Mouse (Mus musculus) liver, embryonic 16.5 days (tissue): ENCODE data around the gene S1pr5. TPM values are rescaled to one million over a fixed set of nuclear protein-coding genes. Genes with fewer than 3 reads are reported as not detected.
"Not testable (repeated sequence)": the region's sequence is repeated elsewhere in the genome, so short reads cannot be mapped to it uniquely, and the experiment has no call there.

Experiments
- ATAC-seq: fragments of 200-750 bp; cut with Nextera tagmentation; 2 replicates; pipeline ENCODE4 v1.8.0; 2017; ENCODE audit warnings: low read depth, mild to moderate bottlenecking, moderate number of reproducible peaks, moderate library complexity
- H3K27ac ChIP-seq: fragments of 300-500 bp; sonication (generic); 2 replicates; pipeline ENCODE4 v1.5.1; 2014; ENCODE audit warnings: mild to moderate bottlenecking, low read length
- H3K27me3 ChIP-seq: fragments of 300-500 bp; sonication (generic); 2 replicates; pipeline ENCODE4 v1.6.1; 2014; ENCODE audit warnings: low read depth, low read length, mixed read lengths; ENCODE audit not compliant: control insufficient read depth, insufficient read depth
- H3K36me3 ChIP-seq: fragments of 300-500 bp; sonication (generic); 2 replicates; pipeline ENCODE4 v1.6.1; 2014; ENCODE audit warnings: mild to moderate bottlenecking; ENCODE audit not compliant: control insufficient read depth, insufficient read depth
- H3K4me1 ChIP-seq: fragments of 300-500 bp; sonication (generic); 2 replicates; pipeline ENCODE4 v1.6.1; 2014; ENCODE audit warnings: low read depth, low read length, mixed read lengths; ENCODE audit not compliant: control insufficient read depth
- H3K4me2 ChIP-seq: fragments of 300-500 bp; sonication (generic); 2 replicates; pipeline ENCODE4 v1.6.1; 2014; ENCODE audit warnings: low read depth, low read length, mixed read lengths
- H3K4me3 ChIP-seq: fragments of 300-500 bp; sonication (generic); 2 replicates; pipeline ENCODE4 v1.5.1; 2014; ENCODE audit warnings: low read depth, mild to moderate bottlenecking, low read length
- H3K9ac ChIP-seq: fragments of 300-500 bp; sonication (generic); 2 replicates; pipeline ENCODE4 v1.6.1; 2014; ENCODE audit warnings: low read depth, low read length
- H3K9me3 ChIP-seq: fragments of 300-500 bp; sonication (generic); replicated peaks from 2 replicates; pipeline ENCODE4 v1.6.1; 2016; ENCODE audit warnings: low read length; ENCODE audit not compliant: control insufficient read depth
- WGBS: fragments of 180-500 bp; shearing (Covaris S2); extraction: QIAGEN DNeasy Blood & Tissue Kit; methylation state at CpG from one replicate; pipeline ENCODE4 v1.1.7; 2014; ENCODE audit not compliant: insufficient replicate concordance; 5-methylcytosine and 5-hydroxymethylcytosine counted together
- polyA plus RNA-seq: library from polyadenylated mRNA; unstranded; fragments of >200 nt; fragmentation: Nextera tagmentation; extraction: Ambion mirVana; gene quantifications from 2 replicates; pipeline ENCODE4 v1.2.1, GENCODE M21; 2015

The S1pr5 gene
- polyA plus RNA-seq, 1 experiment from 2014 or later = 0.13 TPM

- no peaks in the 10 kb centered on the region for H3K27me3 ChIP-seq
- no peak overlapping the region for H3K4me3 ChIP-seq
- no peak overlapping the region for H3K4me2 ChIP-seq
- no peak overlapping the region for H3K9ac ChIP-seq
- WGBS = 55% methylated on average over 6 of the region's 6 CpGs
- H3K36me3 ChIP-seq = no peaks in the 10 kb centered on the region
- H3K4me1 ChIP-seq = peaks cover 29% of the 10 kb centered on the region
- no peak overlapping the region for H3K27ac ChIP-seq
- ATAC-seq = no peak
- H3K9me3 ChIP-seq = no peaks in the 10 kb centered on the region
Measured at GRCm38 (mm10) chr9:21260491-21261040, 12.3 kb upstream of the S1pr5 start.

GRCm38 (mm10) chr9:21256349-21256748 is 8.1 kb upstream of the S1pr5 start:
- not testable (repeated sequence) for H3K27ac ChIP-seq, H3K4me1 ChIP-seq, H3K36me3 ChIP-seq, H3K4me2 ChIP-seq, H3K4me3 ChIP-seq, H3K27me3 ChIP-seq, H3K9ac ChIP-seq, ATAC-seq, H3K9me3 ChIP-seq
- 54% methylated on average over 4 of the region's 4 CpGs for WGBS

DNA sequence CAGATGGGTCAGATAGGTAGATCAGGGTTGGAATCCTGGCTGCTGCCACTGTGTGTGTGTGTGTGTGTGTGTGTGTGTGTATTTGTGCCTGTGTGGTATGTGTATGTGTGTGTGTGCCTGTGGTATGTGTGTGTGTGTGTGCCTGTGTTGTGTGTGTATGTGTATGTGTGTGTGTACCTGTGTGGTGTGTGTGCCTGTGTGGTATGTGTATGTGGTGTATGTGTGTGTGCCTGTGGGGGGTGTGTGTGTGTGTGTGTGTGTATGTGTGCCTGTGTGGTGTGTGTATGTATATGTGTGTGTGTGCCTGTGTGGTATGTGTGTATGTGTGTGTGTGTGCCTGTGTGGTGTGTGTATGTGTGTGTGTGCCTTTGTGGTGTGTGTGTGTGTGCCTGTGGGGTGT is 6.4 kb upstream of the S1pr5 start:
- Histone ChIP-seq H3K36me3 (no peaks in the 10 kb centered on the region), H3K4me2 (no peak overlapping the region), H3K27ac (no peak overlapping the region), H3K4me3 (no peak overlapping the region), H3K4me1 (peaks cover 3% of the 10 kb centered on the region; the same call in 1 of the 2 replicates), H3K27me3 (peaks cover 25% of the 10 kb centered on the region), H3K9me3 (no peaks in the 10 kb centered on the region), H3K9ac (no peak overlapping the region)
- ATAC-seq = no peak

DNA sequence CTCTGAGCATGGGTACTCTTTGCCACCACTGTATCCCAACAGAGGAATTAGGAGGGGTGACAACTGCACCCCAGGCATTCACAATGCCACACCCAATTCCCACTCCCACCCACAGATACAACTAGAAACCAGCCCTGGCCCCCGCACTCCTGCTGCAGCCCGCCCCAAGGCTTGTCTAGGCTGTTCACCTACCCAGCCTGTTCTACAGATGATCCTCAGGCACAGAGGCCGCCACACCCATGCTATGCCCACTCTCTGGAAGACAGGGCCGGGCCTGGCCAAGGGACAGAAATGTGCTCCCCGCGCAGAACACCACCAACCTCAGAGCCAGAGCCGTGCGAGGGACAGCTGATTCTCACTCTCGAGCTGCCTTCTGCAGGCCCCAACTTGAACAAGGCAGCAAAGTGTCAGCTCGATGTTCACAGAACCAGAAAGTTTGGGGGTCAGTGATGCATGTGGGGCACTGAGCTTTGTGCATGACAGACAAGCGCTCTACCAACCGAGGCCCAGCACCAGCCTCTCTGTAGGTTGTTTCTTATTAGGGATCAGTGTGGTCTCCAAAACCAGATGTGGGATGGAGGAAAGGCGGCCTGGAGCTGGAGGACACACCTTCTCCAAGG is 3.0 kb upstream of the S1pr5 start:
- no peak overlapping the region for H3K4me2 ChIP-seq
- H3K9me3 ChIP-seq = no peaks in the 10 kb centered on the region
- no peak overlapping the region for H3K4me3 ChIP-seq
- no peak overlapping the region for H3K27ac ChIP-seq
- H3K27me3 ChIP-seq = peaks cover 56% of the 10 kb centered on the region
- H3K36me3 ChIP-seq = no peaks in the 10 kb centered on the region
- no peak overlapping the region for H3K9ac ChIP-seq
- WGBS = 68% methylated on average over 13 of the region's 13 CpGs
- peaks cover 9% of the 10 kb centered on the region; the same call in 1 of the 2 replicates for H3K4me1 ChIP-seq
- no peak for ATAC-seq

GRCm38 (mm10) chr9:21250509-21250908 is 2.3 kb upstream of the S1pr5 start:
- no peak for ATAC-seq
- H3K4me3 ChIP-seq = no peak overlapping the region
- no peak overlapping the region for H3K27ac ChIP-seq
- 29% methylated on average over 2 of the region's 2 CpGs for WGBS
- no peak overlapping the region for H3K4me2 ChIP-seq
- H3K27me3 ChIP-seq = peaks cover 63% of the 10 kb centered on the region
- H3K9me3 ChIP-seq = no peaks in the 10 kb centered on the region
- H3K4me1 ChIP-seq = peaks cover 9% of the 10 kb centered on the region; the same call in 1 of the 2 replicates
- H3K36me3 ChIP-seq = no peaks in the 10 kb centered on the region
- no peak overlapping the region for H3K9ac ChIP-seq

GRCm38 (mm10) chr9:21249629-21250508 is 1.6 kb upstream of the S1pr5 start:
- ATAC-seq = peak; percentile 59
- no peak overlapping the region for H3K9ac ChIP-seq
- H3K36me3 ChIP-seq = no peaks in the 10 kb centered on the region
- H3K27me3 ChIP-seq = peaks cover 69% of the 10 kb centered on the region
- 24% methylated on average over 17 of the region's 17 CpGs for WGBS
- H3K9me3 ChIP-seq = no peaks in the 10 kb centered on the region
- H3K4me2 ChIP-seq = no peak overlapping the region
- H3K4me3 ChIP-seq = no peak overlapping the region
- H3K27ac ChIP-seq = no peak overlapping the region
- H3K4me1 ChIP-seq = peaks cover 10% of the 10 kb centered on the region

DNA sequence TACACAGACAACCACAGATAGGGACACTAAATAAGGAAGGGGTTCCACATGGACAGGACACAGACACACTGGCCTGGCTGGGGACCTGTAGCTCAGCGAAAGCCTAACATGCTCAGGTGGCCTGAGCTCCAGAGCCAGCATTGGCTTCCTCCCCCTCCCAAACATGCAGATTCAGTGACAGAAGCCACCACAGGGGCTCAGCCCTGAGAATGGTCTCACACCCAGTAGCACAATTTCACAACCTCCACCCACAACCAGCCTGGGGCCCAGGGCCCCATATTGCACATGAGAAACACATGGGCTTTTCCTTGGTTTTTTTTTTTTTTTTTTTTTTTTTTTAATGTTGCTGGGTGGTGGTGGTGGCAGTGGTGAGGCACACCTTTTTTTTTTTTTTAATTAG is 1.9 kb downstream of the S1pr5 start:
- Histone ChIP-seq H3K9me3 (no peaks in the 10 kb centered on the region), H3K4me2 (no peak overlapping the region), H3K9ac (no peak overlapping the region), H3K4me3 (no peak overlapping the region), H3K27ac (no peak overlapping the region), H3K36me3 (no peaks in the 10 kb centered on the region), H3K4me1 (peaks cover 19% of the 10 kb centered on the region), H3K27me3 (peaks cover 91% of the 10 kb centered on the region)
- no peak for ATAC-seq
- WGBS = 87% methylated on average over 1 of the region's 1 CpGs

- peaks cover 19% of the 10 kb centered on the region for H3K4me1 ChIP-seq
- H3K9ac ChIP-seq = no peak overlapping the region
- peak overlapping the region; percentile 60 for H3K4me2 ChIP-seq
Measured at GRCm38 (mm10) chr9:21245113-21245487, 3.1 kb downstream of the S1pr5 start.

More at GRCm38 (mm10) chr9:21245113-21245487, 3.1 kb downstream of the S1pr5 start:
- no peaks in the 10 kb centered on the region for H3K36me3 ChIP-seq
- H3K9me3 ChIP-seq = no peaks in the 10 kb centered on the region
- peak overlapping the region; percentile 46 for H3K4me3 ChIP-seq
- WGBS = 4% methylated on average over 16 of the region's 16 CpGs
- ATAC-seq = no peak
- no peak overlapping the region for H3K27ac ChIP-seq
- H3K27me3 ChIP-seq = peaks cover 78% of the 10 kb centered on the region
